Mouse (Mus musculus): ENCODE measurements around the gene Ranbp6.

GRCm38 (mm10) chr19:29797371-29797770, 15.4 kb downstream of the Ranbp6 start:
- TF ChIP-seq CTCF (IDR thresholded peaks at IDR 0.05; ENCODE audit: insufficient read depth, low read length), result no peak
- no peak for TF ChIP-seq POLR2A (IDR thresholded peaks at IDR 0.05; ENCODE audit: borderline replicate concordance, extremely low read depth, low read depth, low read length)
